ENCODE assay signal across 28 mouse cellular contexts in genomic region chr4:94572677-94573076, GRCm38 (mm10). TPM values are rescaled to one million over a fixed set of nuclear protein-coding genes. Genes with fewer than 3 reads are reported as not detected.
DNase-seq lines count a peak whose midpoint lies in the region; ATAC-seq and TF ChIP-seq lines count a peak whose summit lies in the region.
"Had no signal": no experiment of that assay in that cellular context is flagged by ENCODE, and none has a peak within 500 bp of the region (broad histone marks: within the 10 kb centered on the region; RNA-seq: fewer than 3 reads in every experiment).

No protein-coding gene starts in this region.

- H3K4me3 ChIP-seq in intestine, postnatal 0 days (ENCODE audit: low read depth, low read length): no peak overlapping the region
- H3K4me3 ChIP-seq in intestine, embryonic 15.5 days (replicated peaks): no peak overlapping the region
- H3K4me3 ChIP-seq in kidney, adult 2 months (ENCODE audit: insufficient read depth, low read depth, low read length): no peak overlapping the region
- H3K4me3 ChIP-seq in kidney, postnatal 0 days (replicated peaks; ENCODE audit: low read depth, low read length): no peak overlapping the region
- H3K4me3 ChIP-seq: embryonic facial prominence, embryonic 10.5 days; embryonic facial prominence, embryonic 12.5 days; forebrain, embryonic 13.5 days had no signal

- WGBS in intestine, postnatal 0 days: 78% methylated on average over 4 of the region's 4 CpGs
- WGBS in intestine, embryonic 15.5 days: 95% methylated on average over 4 of the region's 4 CpGs
- 75% methylated on average over 4 of the region's 4 CpGs for whole genome bisulfite sequencing in kidney, adult 2 months
- WGBS in kidney, postnatal 0 days: 88% methylated on average over 4 of the region's 4 CpGs

- ATAC-seq in intestine, postnatal 0 days: peak; percentile 65
- no peak for ATAC-seq in intestine, embryonic 15.5 days
- ATAC-seq in kidney, postnatal 0 days (replicated peaks; ENCODE audit: low FRiP score, low read depth): peak; percentile 63; the same call in 1 of the 2 replicates
- ATAC-seq: activated CD4-positive, CD25-positive, alpha-beta regulatory T cell, adult 4 months; CD4-positive, CD25-positive, alpha-beta regulatory T cell, adult 4 months; forebrain, embryonic 13.5 days; Patski had no signal

- no peak for TF ChIP-seq POLR2A in kidney, adult 2 months (IDR thresholded peaks at IDR 0.05; ENCODE audit: low read depth, low read length)

- DNase-seq in kidney, adult 2 months: peak; percentile 67
- no peak for DNase-seq in kidney, postnatal 10 days
- no peak for DNase-seq in kidney, postnatal 0 days (ENCODE audit: low spot score)
- no peak for DNase-seq in kidney, adult 18-20 months
- peak; percentile 10 to 68 for DNase-seq in kidney, postnatal 25 days
- no peak for DNase-seq in thymus, adult 18-20 months
- DNase-seq: adrenal gland, adult 8-10 months; adrenal gland, postnatal 14 days; adrenal gland, postnatal 36 days; B cell, adult 2 months; cerebellum, adult 11-12 months; cerebellum, adult 2 months; cerebellum, adult 9-10 months; cerebellum, postnatal 10 days; cerebellum, postnatal 25 days had no signal

- H3K27me3 ChIP-seq in intestine, postnatal 0 days (replicated peaks; ENCODE audit: control insufficient read depth, insufficient read depth, low read length): no peaks in the 10 kb centered on the region
- no peaks in the 10 kb centered on the region for H3K27me3 ChIP-seq in intestine, embryonic 15.5 days (replicated peaks)
- H3K27me3 ChIP-seq in kidney, adult 2 months (replicated peaks; ENCODE audit: control insufficient read depth, insufficient read depth, low read length): no peaks in the 10 kb centered on the region
- no peaks in the 10 kb centered on the region for H3K27me3 ChIP-seq in kidney, postnatal 0 days (ENCODE audit: insufficient read depth, low read length)
- H3K27me3 ChIP-seq: CH12.LX; embryonic facial prominence, embryonic 12.5 days; forebrain, embryonic 13.5 days; Patski had no signal

- peaks cover 17% of the 10 kb centered on the region for H3K36me3 ChIP-seq in intestine, postnatal 0 days (ENCODE audit: control insufficient read depth, insufficient read depth)
- H3K36me3 ChIP-seq in intestine, embryonic 15.5 days: no peaks in the 10 kb centered on the region
- H3K36me3 ChIP-seq in kidney, adult 2 months (ENCODE audit: control insufficient read depth, insufficient read depth, low read length): peaks cover 6% of the 10 kb centered on the region
- H3K36me3 ChIP-seq in kidney, postnatal 0 days (ENCODE audit: insufficient read depth, low read length): peaks cover 19% of the 10 kb centered on the region; the same call in 1 of the 2 replicates

- TF ChIP-seq CTCF in intestine, postnatal 0 days (IDR thresholded peaks at IDR 0.05; ENCODE audit: low read depth): no peak
- TF ChIP-seq CTCF in kidney, adult 2 months (conservative IDR thresholded peaks at IDR 0.05; ENCODE audit: insufficient read depth, insufficient read length, low read depth, low read length): no peak
- TF ChIP-seq CTCF in kidney, postnatal 0 days (IDR thresholded peaks at IDR 0.05; ENCODE audit: low read depth): no peak

- H3K4me2 ChIP-seq in intestine, postnatal 0 days (replicated peaks; ENCODE audit: low read depth): no peak overlapping the region
- H3K4me2 ChIP-seq in intestine, embryonic 15.5 days (replicated peaks): no peak overlapping the region
- H3K4me2 ChIP-seq in kidney, postnatal 0 days (ENCODE audit: low read length): no peak overlapping the region
- H3K4me2 ChIP-seq: embryonic facial prominence, embryonic 12.5 days; forebrain, embryonic 13.5 days had no signal

- H3K4me1 ChIP-seq in intestine, postnatal 0 days (replicated peaks; ENCODE audit: control insufficient read depth, insufficient read depth, low read length): no peaks in the 10 kb centered on the region
- no peaks in the 10 kb centered on the region for H3K4me1 ChIP-seq in intestine, embryonic 15.5 days (replicated peaks)
- no peaks in the 10 kb centered on the region; the same call in 1 of the 2 replicates for H3K4me1 ChIP-seq in kidney, adult 2 months (ENCODE audit: control insufficient read depth, insufficient read depth, low read length)
- no peaks in the 10 kb centered on the region for H3K4me1 ChIP-seq in kidney, postnatal 0 days (replicated peaks; ENCODE audit: insufficient read depth, low read length)
- H3K4me1 ChIP-seq: embryonic facial prominence, embryonic 10.5 days; embryonic facial prominence, embryonic 12.5 days; forebrain, embryonic 13.5 days had no signal

- no peak overlapping the region for H3K27ac ChIP-seq in intestine, postnatal 0 days (ENCODE audit: low read depth, low read length)
- H3K27ac ChIP-seq in intestine, embryonic 15.5 days: no peak overlapping the region
- no peak overlapping the region for H3K27ac ChIP-seq in kidney, adult 2 months (ENCODE audit: insufficient read depth, low read depth, low read length)
- no peak overlapping the region for H3K27ac ChIP-seq in kidney, postnatal 0 days
- H3K27ac ChIP-seq: embryonic facial prominence, embryonic 10.5 days; embryonic facial prominence, embryonic 12.5 days; forebrain, embryonic 13.5 days had no signal

- H3K9ac ChIP-seq in intestine, postnatal 0 days (ENCODE audit: low read depth, low read length): no peak overlapping the region
- H3K9ac ChIP-seq in intestine, embryonic 15.5 days: no peak overlapping the region
- no peak overlapping the region for H3K9ac ChIP-seq in kidney, postnatal 0 days (ENCODE audit: low read depth, low read length)
- H3K9ac ChIP-seq: embryonic facial prominence, embryonic 12.5 days; forebrain, embryonic 13.5 days had no signal

- H3K9me3 ChIP-seq in intestine, postnatal 0 days (ENCODE audit: control insufficient read depth): no peaks in the 10 kb centered on the region
- H3K9me3 ChIP-seq in intestine, embryonic 15.5 days: no peaks in the 10 kb centered on the region
- no peaks in the 10 kb centered on the region for H3K9me3 ChIP-seq in kidney, postnatal 0 days (replicated peaks; ENCODE audit: low read length)
- H3K9me3 ChIP-seq: embryonic facial prominence, embryonic 10.5 days; embryonic facial prominence, embryonic 12.5 days; forebrain, embryonic 13.5 days; G1E had no signal

RNA-seq across cellular contexts. Expression of gene Caap1, which starts 16.1 kb away (rescaled TPM):
- polyA plus RNA-seq in intestine, postnatal 0 days (2015; fragmentation: Nextera tagmentation; extraction: Ambion mirVana): 9.3 and 9.8 TPM in 2 replicates
- polyA plus RNA-seq in intestine, embryonic 15.5 days (2015; fragmentation: Nextera tagmentation; extraction: Ambion mirVana): 13.7 and 16.3 TPM in 2 replicates
- 2.4 and 2.9 TPM in 2 replicates for polyA plus RNA-seq in kidney, adult 2 months (2012; rRNA removed)
- 18.2 and 18.4 TPM in 2 replicates for polyA plus RNA-seq in kidney, postnatal 0 days (2015; fragmentation: Nextera tagmentation; extraction: Ambion mirVana)

RNA-seq across cellular contexts. Expression of gene Gm10306, which starts 16.3 kb away (rescaled TPM):
- polyA plus RNA-seq in intestine, postnatal 0 days (2015; fragmentation: Nextera tagmentation; extraction: Ambion mirVana): not detected in 2 replicates
- polyA plus RNA-seq in intestine, embryonic 15.5 days (2015; fragmentation: Nextera tagmentation; extraction: Ambion mirVana): 0.72 TPM in 1 of 2 replicates, not detected in the other
- polyA plus RNA-seq in kidney, adult 2 months (2012; rRNA removed): not detected in 2 replicates
- polyA plus RNA-seq in kidney, postnatal 0 days (2015; fragmentation: Nextera tagmentation; extraction: Ambion mirVana): 0.74 TPM in 1 of 2 replicates, not detected in the other
- polyA plus RNA-seq: activated CD4-positive, CD25-positive, alpha-beta regulatory T cell, adult 4 months; CD4-positive, CD25-positive, alpha-beta regulatory T cell, adult 4 months; cerebellum, adult 2 months; cortical plate, adult 2 months; embryonic facial prominence, embryonic 10.5 days; embryonic facial prominence, embryonic 12.5 days; embryonic facial prominence, embryonic 14.5 days; forebrain, embryonic 11.5 days; G1E had no signal

RNA-seq across cellular contexts. Expression of gene Plaa, which starts 30.4 kb away (rescaled TPM):
- polyA plus RNA-seq in intestine, postnatal 0 days (2015; fragmentation: Nextera tagmentation; extraction: Ambion mirVana): 31.5 and 34.3 TPM in 2 replicates
- 58.1 and 62.8 TPM in 2 replicates for polyA plus RNA-seq in intestine, embryonic 15.5 days (2015; fragmentation: Nextera tagmentation; extraction: Ambion mirVana)
- 26.5 and 41.9 TPM in 2 replicates for polyA plus RNA-seq in kidney, adult 2 months (2012; rRNA removed)
- polyA plus RNA-seq in kidney, postnatal 0 days (2015; fragmentation: Nextera tagmentation; extraction: Ambion mirVana): 60.9 and 65.5 TPM in 2 replicates

RNA-seq across cellular contexts. Expression of gene Ift74, which starts 41.6 kb away (rescaled TPM):
- 9.9 and 10.1 TPM in 2 replicates for polyA plus RNA-seq in intestine, postnatal 0 days (2015; fragmentation: Nextera tagmentation; extraction: Ambion mirVana)
- polyA plus RNA-seq in intestine, embryonic 15.5 days (2015; fragmentation: Nextera tagmentation; extraction: Ambion mirVana): 18.0 and 23.4 TPM in 2 replicates
- 1.6 and 2.0 TPM in 2 replicates for polyA plus RNA-seq in kidney, adult 2 months (2012; rRNA removed)
- 48.1 and 50.8 TPM in 2 replicates for polyA plus RNA-seq in kidney, postnatal 0 days (2015; fragmentation: Nextera tagmentation; extraction: Ambion mirVana)

Comparison
In these comparisons a context has a peak if more than half of its experiments do, and no peak if none do; other contexts are left out.
1. DNase-seq: peak in kidney, adult 2 months (single experiment) and kidney, postnatal 25 days (2 of 2); none in kidney, postnatal 10 days (single experiment), kidney, postnatal 0 days (single experiment), kidney, adult 18-20 months (single experiment) and thymus, adult 18-20 months (0 of 2).